Mouse (Mus musculus) neural tube, embryonic 11.5 days (tissue): ENCODE results near the gene Stk24. TPM values are rescaled to one million over a fixed set of nuclear protein-coding genes. Genes with fewer than 3 reads are reported as not detected.
"Not testable (repeated sequence)": the region's sequence is repeated elsewhere in the genome, so short reads cannot be mapped to it uniquely, and the experiment has no call there.

Experiments
- ATAC-seq: fragments of 200-750 bp; cut with Nextera tagmentation; 2 replicates; pipeline ENCODE4 v1.8.0; 2017; ENCODE audit warnings: moderate number of reproducible peaks, mild to moderate bottlenecking, moderate TSS enrichment, moderate library complexity; ENCODE audit not compliant: insufficient read depth, low FRiP score, low TSS enrichment
- DNase-seq: peaks from one replicate; pipeline ENCODE4 v3.0.0-alpha.2; 2015; ENCODE audit warnings: low spot score
- H3K27ac ChIP-seq: fragments of 300-500 bp; sonication (generic); 2 replicates; pipeline ENCODE4 v1.5.1; 2014; ENCODE audit warnings: low read depth, mild to moderate bottlenecking, low read length
- H3K27me3 ChIP-seq: fragments of 300-500 bp; sonication (generic); 2 replicates; pipeline ENCODE4 v1.6.1; 2014; ENCODE audit warnings: mild to moderate bottlenecking, low read length, mixed read lengths; ENCODE audit not compliant: control insufficient read depth, insufficient read depth
- H3K36me3 ChIP-seq: fragments of 300-500 bp; sonication (generic); 2 replicates; pipeline ENCODE4 v1.6.1; 2014; ENCODE audit warnings: mild to moderate bottlenecking, low read length, moderate library complexity, mixed read lengths; ENCODE audit not compliant: control insufficient read depth, insufficient read depth
- H3K4me1 ChIP-seq: fragments of 300-500 bp; sonication (generic); 2 replicates; pipeline ENCODE4 v1.6.1; 2014; ENCODE audit warnings: low read length, mixed read lengths; ENCODE audit not compliant: control insufficient read depth, insufficient read depth
- H3K4me2 ChIP-seq: fragments of 300-500 bp; sonication (generic); 2 replicates; pipeline ENCODE4 v1.6.1; 2014; ENCODE audit warnings: low read depth, mild to moderate bottlenecking, moderate library complexity
- H3K4me3 ChIP-seq: fragments of 300-500 bp; sonication (generic); 2 replicates; pipeline ENCODE4 v1.5.1; 2014; ENCODE audit warnings: low read depth, low read length
- H3K9ac ChIP-seq: fragments of 300-500 bp; sonication (generic); 2 replicates; pipeline ENCODE4 v1.6.1; 2014; ENCODE audit warnings: mild to moderate bottlenecking, low read length
- H3K9me3 ChIP-seq: fragments of 300-500 bp; sonication (generic); 2 replicates; pipeline ENCODE4 v1.6.1; 2016; ENCODE audit warnings: low read length; ENCODE audit not compliant: control insufficient read depth
- WGBS: fragments of 180-500 bp; shearing (Covaris S2); extraction: QIAGEN DNeasy Blood & Tissue Kit; methylation state at CpG from one replicate; pipeline ENCODE4 v1.1.7; 2014; 5-methylcytosine and 5-hydroxymethylcytosine counted together
- polyA plus RNA-seq: library from polyadenylated mRNA; unstranded; fragments of >200 nt; fragmentation: Nextera tagmentation; extraction: Ambion mirVana; gene quantifications from 2 replicates; pipeline ENCODE4 v1.2.1, GENCODE M21; 2014

Stk24 gene
- polyA plus RNA-seq, 1 experiment from 2014 or later = 38.1 TPM

- Histone ChIP-seq H3K4me2 (no peak overlapping the region), H3K9me3 (no peaks in the 10 kb centered on the region), H3K4me1 (no peaks in the 10 kb centered on the region), H3K27me3 (no peaks in the 10 kb centered on the region), H3K36me3 (no peaks in the 10 kb centered on the region), H3K9ac (no peak overlapping the region), H3K4me3 (no peak overlapping the region), H3K27ac (no peak overlapping the region)
- DNase-seq = no peak
- no peak for ATAC-seq
- WGBS = 87% methylated on average over 10 of the region's 12 CpGs
Measured at GRCm38 (mm10) chr14:121416626-121417319, 37.0 kb upstream of the Stk24 start.

- Histone ChIP-seq H3K4me2 (no peak overlapping the region), H3K9me3 (no peaks in the 10 kb centered on the region), H3K4me3 (no peak overlapping the region), H3K9ac (no peak overlapping the region), H3K4me1 (no peaks in the 10 kb centered on the region), H3K27me3 (no peaks in the 10 kb centered on the region), H3K36me3 (no peaks in the 10 kb centered on the region), H3K27ac (no peak overlapping the region)
- 89% methylated on average over 6 of the region's 6 CpGs for WGBS
- no peak for DNase-seq
- ATAC-seq = no peak
Measured at GRCm38 (mm10) chr14:121414635-121415241, 34.9 kb upstream of the Stk24 start.

- not testable (repeated sequence) for ATAC-seq, H3K4me3 ChIP-seq
- 97% methylated on average over 1 of the region's 1 CpGs for WGBS
Measured at GRCm38 (mm10) chr14:121413726-121414125, 33.9 kb upstream of the Stk24 start.

GRCm38 (mm10) chr14:121408944-121409343 is 29.1 kb upstream of the Stk24 start:
- DNase-seq (no peak), ATAC-seq (no peak)
- Histone ChIP-seq H3K9me3 (no peaks in the 10 kb centered on the region), H3K4me2 (no peak overlapping the region), H3K27me3 (no peaks in the 10 kb centered on the region), H3K36me3 (no peaks in the 10 kb centered on the region), H3K4me1 (no peaks in the 10 kb centered on the region), H3K27ac (no peak overlapping the region), H3K4me3 (no peak overlapping the region), H3K9ac (no peak overlapping the region)
- WGBS = 90% methylated on average over 3 of the region's 3 CpGs

More at GRCm38 (mm10) chr14:121413726-121414125, 33.9 kb upstream of the Stk24 start:
- not testable (repeated sequence) for H3K4me1 ChIP-seq, H3K9me3 ChIP-seq, H3K36me3 ChIP-seq, H3K27ac ChIP-seq, H3K4me2 ChIP-seq, H3K27me3 ChIP-seq, H3K9ac ChIP-seq, DNase-seq

- DNase-seq (no peak), ATAC-seq (no peak)
- no peak overlapping the region for H3K9ac ChIP-seq
- no peak overlapping the region for H3K4me3 ChIP-seq
- 90% methylated on average over 7 of the region's 7 CpGs for WGBS
- no peaks in the 10 kb centered on the region for H3K4me1 ChIP-seq
- H3K9me3 ChIP-seq = no peaks in the 10 kb centered on the region
- no peak overlapping the region for H3K27ac ChIP-seq
- H3K27me3 ChIP-seq = no peaks in the 10 kb centered on the region
- no peak overlapping the region for H3K4me2 ChIP-seq
- no peaks in the 10 kb centered on the region for H3K36me3 ChIP-seq
Measured at GRCm38 (mm10) chr14:121406943-121407342, 27.1 kb upstream of the Stk24 start.

GRCm38 (mm10) chr14:121405546-121405945 is 25.7 kb upstream of the Stk24 start:
- no peak for ATAC-seq
- H3K4me3 ChIP-seq = no peak overlapping the region
- no peaks in the 10 kb centered on the region for H3K36me3 ChIP-seq
- H3K4me2 ChIP-seq = peak overlapping the region; percentile 35
- WGBS = 49% methylated on average over 15 of the region's 15 CpGs
- H3K27me3 ChIP-seq = no peaks in the 10 kb centered on the region
- no peak overlapping the region for H3K27ac ChIP-seq
- DNase-seq = no peak
- H3K9ac ChIP-seq = no peak overlapping the region
- H3K4me1 ChIP-seq = no peaks in the 10 kb centered on the region
- no peaks in the 10 kb centered on the region for H3K9me3 ChIP-seq

GRCm38 (mm10) chr14:121405120-121405519 is 25.3 kb upstream of the Stk24 start:
- Histone ChIP-seq H3K27me3 (no peaks in the 10 kb centered on the region), H3K9me3 (no peaks in the 10 kb centered on the region), H3K4me1 (no peaks in the 10 kb centered on the region), H3K9ac (no peak overlapping the region), H3K27ac (no peak overlapping the region), H3K36me3 (no peaks in the 10 kb centered on the region), H3K4me2 (peak overlapping the region; percentile 35), H3K4me3 (no peak overlapping the region)
- ATAC-seq = peak; percentile 41; the same call in 1 of the 2 replicates
- 51% methylated on average over 13 of the region's 13 CpGs for WGBS
- DNase-seq = peak; percentile 42

GRCm38 (mm10) chr14:121399676-121400075 is 19.9 kb upstream of the Stk24 start:
- Histone ChIP-seq H3K36me3 (no peaks in the 10 kb centered on the region), H3K9ac (no peak overlapping the region), H3K4me3 (no peak overlapping the region), H3K4me2 (no peak overlapping the region), H3K4me1 (no peaks in the 10 kb centered on the region), H3K9me3 (no peaks in the 10 kb centered on the region), H3K27me3 (no peaks in the 10 kb centered on the region), H3K27ac (no peak overlapping the region)
- no peak for DNase-seq
- 83% methylated on average over 6 of the region's 6 CpGs for WGBS
- ATAC-seq = no peak

GRCm38 (mm10) chr14:121397471-121397870 is 17.7 kb upstream of the Stk24 start:
- Histone ChIP-seq H3K9me3 (no peaks in the 10 kb centered on the region), H3K4me3 (no peak overlapping the region), H3K36me3 (no peaks in the 10 kb centered on the region), H3K4me1 (no peaks in the 10 kb centered on the region), H3K9ac (no peak overlapping the region), H3K27ac (no peak overlapping the region), H3K27me3 (no peaks in the 10 kb centered on the region), H3K4me2 (no peak overlapping the region)
- peak; percentile 48 for DNase-seq
- no peak; the same call in 1 of the 2 replicates for ATAC-seq
- 25% methylated on average over 1 of the region's 1 CpGs for WGBS
